Mouse (Mus musculus) regulatory T cell (primary cell): ENCODE measurements around the gene Macrod2.

Experiments
- in situ Hi-C: fragments of 300-600 bp; cut with MboI, MseI; formaldehyde crosslinking; loops from one replicate; pipeline ENCODE4 v1.15.1; 2025; ENCODE audit warnings: high pct_unique_total_duplicates

Macrod2 gene

GRCm38 (mm10) chr2:141201303-141202014 is 806.4 kb downstream of the Macrod2 start:
- in situ Hi-C loops = no loop called here

- in situ Hi-C loops = no loop called here
Measured at GRCm38 (mm10) chr2:141202015-141202364, 806.9 kb downstream of the Macrod2 start.

DNA sequence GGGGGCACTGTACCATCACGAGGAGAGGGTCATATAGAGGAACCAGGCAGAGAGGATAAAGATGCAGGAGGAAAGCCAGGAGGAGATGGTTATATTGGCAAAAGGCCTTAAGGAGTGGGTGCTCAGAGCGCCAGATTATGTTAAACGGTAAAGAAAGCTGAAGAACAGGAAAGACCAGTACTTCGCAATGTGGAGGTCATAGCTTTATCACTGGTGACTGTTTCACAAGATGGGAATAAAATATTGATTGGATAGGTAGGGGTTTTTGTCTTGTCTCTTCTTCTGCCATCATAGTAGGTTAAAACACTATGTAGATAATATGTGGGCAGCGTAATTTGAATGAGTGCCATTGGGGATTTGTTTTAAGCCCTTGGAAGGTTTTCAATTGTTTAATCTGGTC is 816.2 kb downstream of the Macrod2 start:
- in situ Hi-C loops = no loop called here

GRCm38 (mm10) chr2:141212291-141212690 is 817.2 kb downstream of the Macrod2 start:
- in situ Hi-C loops = no loop called here

GRCm38 (mm10) chr2:141217490-141217889 is 822.4 kb downstream of the Macrod2 start:
- in situ Hi-C loops = no loop called here

DNA sequence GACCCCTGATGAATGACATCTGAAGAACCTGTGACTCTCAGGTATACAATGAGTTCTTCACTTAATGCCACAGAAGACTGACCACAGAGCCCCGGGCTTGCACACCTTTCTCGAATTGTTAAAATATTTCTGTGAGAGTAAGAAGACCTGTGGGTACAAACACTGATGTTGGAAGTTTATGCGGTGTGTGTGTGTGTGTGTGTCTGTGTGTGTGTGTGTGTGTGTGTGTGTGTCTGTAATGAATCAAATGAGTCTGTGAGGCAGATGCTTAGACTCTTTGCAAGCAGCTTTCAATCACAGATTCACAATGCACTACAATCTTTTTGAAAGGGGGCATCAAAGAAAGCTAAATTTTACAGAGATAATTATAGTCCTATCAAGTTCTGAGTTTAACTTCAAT is 822.8 kb downstream of the Macrod2 start:
- in situ Hi-C loops = no loop called here

DNA sequence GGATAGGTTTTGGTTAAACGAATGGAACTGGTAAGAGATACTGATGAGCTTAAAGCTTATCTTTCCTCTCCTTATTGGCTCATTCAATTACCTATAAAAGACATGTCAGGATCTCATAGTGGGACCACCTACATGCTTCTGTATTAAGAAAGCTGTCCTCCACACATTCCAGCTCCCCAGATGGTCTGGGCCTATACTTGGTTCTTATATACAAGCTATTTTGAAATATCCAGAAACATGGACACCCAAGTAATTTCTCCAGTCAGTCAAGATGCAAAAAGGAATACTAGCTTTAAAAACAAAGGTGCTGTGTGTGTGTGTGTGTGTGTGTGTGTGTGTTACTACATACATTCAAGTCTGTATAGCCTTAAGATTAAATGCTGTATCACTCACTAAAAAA is 833.7 kb downstream of the Macrod2 start:
- in situ Hi-C loops = no loop called here

GRCm38 (mm10) chr2:141229820-141230219 is 834.7 kb downstream of the Macrod2 start:
- in situ Hi-C loops = no loop called here

DNA sequence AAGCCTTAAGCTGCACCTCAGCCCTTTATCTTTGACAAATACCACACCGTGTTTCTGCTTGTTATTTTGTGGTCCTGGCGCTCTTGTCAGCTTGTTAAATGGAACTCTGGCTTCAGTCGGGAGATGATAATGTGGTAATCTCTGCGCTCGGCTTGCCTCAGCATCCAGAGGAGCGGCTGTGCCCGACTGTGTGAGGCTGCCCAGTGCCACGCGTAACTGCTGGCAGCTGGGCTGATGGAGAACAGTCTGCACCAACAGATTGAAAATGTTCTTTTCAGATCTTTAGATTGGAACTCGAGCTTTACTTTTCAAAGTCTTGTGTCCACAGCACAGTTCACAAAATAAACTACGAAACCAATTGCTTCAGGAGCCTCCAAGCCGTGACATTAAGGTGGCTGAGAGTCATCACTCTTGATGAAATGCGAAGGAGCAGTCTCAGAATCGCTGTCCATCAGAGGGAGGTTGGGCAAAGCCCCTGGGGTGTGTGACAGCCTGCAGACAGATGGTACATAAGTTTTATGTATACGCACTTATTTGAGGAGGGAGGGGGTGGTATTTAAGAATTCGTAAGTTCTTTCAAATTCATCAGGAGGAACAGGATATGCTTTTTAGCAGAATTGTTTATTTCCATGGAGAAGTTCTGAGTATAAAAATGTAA is 836.0 kb downstream of the Macrod2 start:
- in situ Hi-C loops = no loop called here

GRCm38 (mm10) chr2:141234306-141234705 is 839.2 kb downstream of the Macrod2 start:
- in situ Hi-C loops = no loop called here

DNA sequence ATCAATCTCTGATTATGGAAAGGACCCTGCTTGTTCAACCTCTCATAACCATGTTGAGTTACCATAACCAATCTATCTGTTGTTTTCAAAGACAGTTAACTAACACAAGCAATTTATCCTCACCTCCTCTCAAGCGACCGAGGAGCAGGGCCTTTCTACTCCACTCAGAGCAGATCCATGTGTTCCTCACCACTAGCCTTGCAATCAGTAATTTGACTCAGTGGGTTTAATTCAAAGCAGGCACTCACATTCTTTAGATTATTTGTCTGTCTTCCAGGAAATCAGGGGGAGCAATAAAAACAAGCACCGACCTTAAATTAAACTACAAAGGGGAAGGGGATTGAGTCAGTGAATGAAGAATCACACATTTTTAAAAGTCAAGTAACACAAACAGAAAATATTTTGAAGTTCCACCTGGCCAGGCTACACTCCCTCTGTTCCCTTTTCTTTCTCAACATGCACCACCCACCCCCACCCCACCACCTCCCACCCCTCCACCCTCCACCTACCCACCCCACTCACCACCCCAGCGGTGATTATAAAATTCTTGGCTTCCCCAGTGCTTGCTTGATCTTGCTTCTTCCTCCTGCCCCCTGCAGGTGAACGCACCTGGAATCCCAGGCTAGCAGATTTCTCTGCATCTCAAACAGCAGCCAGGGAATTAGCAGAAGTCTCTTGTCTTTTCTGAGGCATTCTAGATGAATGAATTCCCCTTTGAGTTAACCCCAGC is 839.8 kb downstream of the Macrod2 start:
- in situ Hi-C loops = no loop called here

GRCm38 (mm10) chr2:141247680-141248079 is 852.6 kb downstream of the Macrod2 start:
- in situ Hi-C loops = no loop called here

- in situ Hi-C loops = no loop called here
Measured at GRCm38 (mm10) chr2:141264582-141264981, 869.5 kb downstream of the Macrod2 start.

- in situ Hi-C loops = no loop called here
Measured at GRCm38 (mm10) chr2:141266591-141266990, 871.5 kb downstream of the Macrod2 start.

DNA sequence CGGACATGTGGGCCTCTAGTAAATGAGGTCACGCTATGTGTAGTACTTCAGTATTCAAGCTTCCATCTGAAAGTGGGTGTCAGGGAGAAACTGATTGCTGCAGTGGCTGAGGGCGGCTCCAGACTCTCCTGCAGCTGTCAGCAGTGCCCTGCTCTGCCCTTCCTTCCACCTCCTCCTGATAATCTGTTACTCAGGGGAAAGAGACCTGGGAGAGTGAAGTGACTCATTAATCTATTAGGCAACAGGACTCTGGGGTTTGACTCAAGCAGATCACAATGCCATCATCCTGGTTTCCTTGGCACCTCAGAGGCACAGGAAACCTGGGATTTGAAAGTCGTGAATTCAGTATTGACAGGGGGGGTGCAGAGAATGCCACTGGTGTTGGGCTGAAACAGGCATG is 876.4 kb downstream of the Macrod2 start:
- in situ Hi-C loops = no loop called here

GRCm38 (mm10) chr2:141272966-141273365 is 877.9 kb downstream of the Macrod2 start:
- in situ Hi-C loops = no loop called here

- in situ Hi-C loops = no loop called here
Measured at GRCm38 (mm10) chr2:141274262-141274661, 879.2 kb downstream of the Macrod2 start.

DNA sequence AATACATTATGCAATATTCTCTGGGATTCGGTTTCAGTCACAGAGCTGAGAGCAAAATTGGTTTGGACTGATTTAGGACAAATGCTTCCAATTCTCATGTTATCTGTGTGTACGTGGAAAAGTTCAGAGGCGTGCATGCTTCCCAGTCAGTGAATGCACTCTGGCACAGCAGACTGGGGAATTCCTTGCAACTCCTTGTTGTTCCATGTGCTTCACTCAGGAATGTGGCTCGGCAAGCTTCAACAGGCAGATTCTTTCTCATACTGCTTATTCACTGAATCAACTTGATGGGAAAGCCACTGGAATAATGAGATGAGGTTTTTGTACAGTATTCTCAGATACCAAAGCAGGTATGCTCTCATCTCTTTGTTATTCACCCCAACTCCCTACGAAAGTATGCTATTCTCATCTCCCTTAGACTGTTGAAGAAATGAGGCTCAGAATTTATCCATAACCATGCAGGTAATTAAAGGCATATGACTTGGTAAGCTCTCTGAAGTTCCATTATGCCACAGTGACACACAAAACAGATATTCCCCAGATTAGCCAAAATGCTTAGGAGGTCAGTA is 884.1 kb downstream of the Macrod2 start:
- in situ Hi-C loops = no loop called here

DNA sequence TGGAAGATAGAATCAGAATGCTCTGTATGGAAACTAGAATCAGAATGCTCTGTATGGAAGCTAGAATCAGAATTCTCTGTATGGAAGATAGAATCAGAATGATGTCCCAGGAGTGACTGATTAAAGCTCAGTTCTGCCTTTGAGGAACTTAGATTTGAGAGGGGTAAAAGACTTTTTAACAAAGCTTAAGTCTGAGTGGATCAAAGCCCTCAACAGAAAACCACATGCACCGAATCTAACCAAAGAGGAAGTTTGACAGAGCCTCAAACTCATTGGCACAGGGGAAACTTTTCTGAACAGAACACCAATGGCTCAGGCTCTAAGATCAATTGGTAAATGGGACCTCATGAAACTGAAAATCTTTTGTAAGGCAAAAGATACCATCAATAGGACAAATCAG is 885.7 kb downstream of the Macrod2 start:
- in situ Hi-C loops = no loop called here

DNA sequence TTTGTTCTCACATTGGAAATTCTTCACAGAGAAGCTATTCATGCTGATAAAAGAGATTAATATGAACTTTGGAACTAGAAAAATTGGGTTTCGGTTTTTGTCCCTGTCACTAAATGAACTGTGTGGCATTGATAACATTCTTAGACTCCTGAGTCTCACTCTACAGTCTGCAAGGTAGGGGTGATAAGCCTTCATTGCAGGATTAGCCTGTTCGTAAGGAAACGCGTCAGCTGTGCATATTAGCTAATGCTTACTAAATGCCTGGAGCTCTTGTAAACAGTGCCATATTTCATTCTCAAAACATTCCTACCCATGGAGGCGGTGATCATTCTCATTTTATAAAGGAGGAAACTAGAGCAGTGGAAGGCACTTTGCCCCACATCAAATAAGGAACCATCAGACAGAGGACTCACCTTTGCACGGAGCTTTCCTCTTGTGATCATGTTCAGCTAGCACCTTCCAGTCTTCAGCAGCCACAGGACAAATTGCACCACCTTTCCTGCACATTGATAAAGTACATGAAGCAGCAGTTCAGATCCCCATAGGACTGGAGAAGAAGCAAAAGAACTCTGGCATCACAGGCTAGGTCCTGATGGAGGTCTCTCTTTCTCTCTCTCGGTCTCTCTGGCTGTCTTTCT is 891.1 kb downstream of the Macrod2 start:
- in situ Hi-C loops = no loop called here

- in situ Hi-C loops = no loop called here
Measured at GRCm38 (mm10) chr2:141288494-141288893, 893.4 kb downstream of the Macrod2 start.
